Mouse (Mus musculus) cerebellum, adult 9-10 months (tissue): ENCODE data around the gene Prop1.

Experiments used
- DNase-seq: peaks from one replicate; pipeline ENCODE4 v3.0.0; 2022

The Prop1 gene

DNA sequence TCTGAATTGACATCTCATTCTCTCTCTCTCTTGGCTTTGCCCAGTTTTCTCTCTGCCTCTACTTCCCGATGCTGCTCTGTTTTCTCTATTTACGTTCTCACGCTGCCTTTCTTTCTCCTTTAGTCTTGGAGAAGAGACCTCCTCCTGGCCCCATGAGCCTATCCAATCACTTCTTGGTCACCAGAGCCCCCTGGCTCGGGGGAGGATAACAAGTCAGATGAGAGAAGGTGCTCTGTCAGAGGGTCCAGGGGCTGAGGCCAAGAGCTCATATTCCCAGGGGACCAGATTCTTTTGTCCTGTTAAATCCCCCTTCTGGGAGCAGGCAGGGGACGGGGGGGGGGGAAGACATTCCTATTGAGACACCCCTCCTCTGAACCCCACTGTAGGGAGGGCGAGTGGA is at the start of gene Prop1:
Gene Prop1, minus strand, starts transcription at position 101 of the 400 bp plus-strand sequence.
- DNase-seq: no peak

DNA sequence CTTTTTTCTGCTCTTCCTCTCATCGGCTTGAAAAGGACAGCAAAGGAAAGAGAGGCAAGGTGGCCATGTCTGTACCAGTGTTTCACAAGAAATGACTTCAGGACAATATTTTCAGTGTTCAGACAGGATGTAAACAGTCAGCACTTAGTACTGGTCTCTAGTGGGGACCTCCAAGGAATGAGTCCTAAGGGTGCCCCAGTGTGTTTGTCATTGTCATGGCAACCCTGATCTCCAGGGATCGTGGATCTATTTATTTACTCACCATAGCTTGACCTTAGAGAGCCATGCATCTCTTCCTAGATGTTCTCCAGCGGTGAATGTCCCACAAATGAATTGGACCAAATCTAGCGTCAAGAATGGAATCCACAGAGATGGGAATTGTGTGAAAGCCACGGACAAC is 49.7 kb upstream of the Prop1 start, which contains the start of gene Olfr51:
Gene Olfr51, plus strand, starts transcription at position 301 of the 400 bp plus-strand sequence.
- DNase-seq: no peak

DNA sequence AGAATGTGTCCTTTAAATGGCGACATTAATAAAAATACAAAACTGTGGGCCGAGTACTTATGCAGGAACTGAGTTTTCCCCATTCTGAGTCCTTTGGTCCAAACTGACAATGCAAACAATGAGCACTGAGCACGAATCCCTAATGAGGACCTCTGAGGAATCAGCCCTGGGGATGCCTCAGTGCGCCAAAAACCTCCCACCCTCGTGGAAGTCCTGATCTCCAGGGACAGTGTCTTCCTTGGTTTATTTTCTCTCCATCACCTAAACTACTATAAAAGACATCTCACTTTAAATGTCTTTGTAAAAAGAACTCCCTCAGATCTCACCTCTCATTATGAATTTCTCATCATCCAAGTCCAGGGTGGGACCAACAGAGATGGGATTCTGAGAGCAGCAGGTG is 28.1 kb upstream of the Prop1 start, which contains the start of gene Olfr1377:
Gene Olfr1377, plus strand, starts transcription at position 301 of the 400 bp plus-strand sequence.
- no peak for DNase-seq

DNA sequence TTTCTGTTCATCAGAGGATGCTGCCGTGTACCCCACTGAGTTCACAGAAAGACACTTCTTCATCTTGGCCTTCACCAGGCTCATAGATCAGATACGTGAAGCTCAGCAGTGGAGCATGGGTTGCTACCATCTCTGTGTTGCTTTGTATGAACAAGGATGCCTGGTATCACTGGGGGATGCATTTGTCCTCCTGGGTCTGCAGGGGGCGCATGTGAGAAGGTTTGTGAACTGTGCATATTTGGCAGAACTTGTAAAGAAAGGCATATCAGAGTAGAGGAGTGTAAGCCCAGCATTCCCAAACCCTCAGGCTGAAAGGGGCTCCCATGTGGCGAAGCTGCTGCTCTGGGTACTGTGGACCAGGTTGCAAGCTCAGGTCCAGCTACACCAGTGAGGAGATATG is 23.7 kb upstream of the Prop1 start:
- no peak for DNase-seq

DNA sequence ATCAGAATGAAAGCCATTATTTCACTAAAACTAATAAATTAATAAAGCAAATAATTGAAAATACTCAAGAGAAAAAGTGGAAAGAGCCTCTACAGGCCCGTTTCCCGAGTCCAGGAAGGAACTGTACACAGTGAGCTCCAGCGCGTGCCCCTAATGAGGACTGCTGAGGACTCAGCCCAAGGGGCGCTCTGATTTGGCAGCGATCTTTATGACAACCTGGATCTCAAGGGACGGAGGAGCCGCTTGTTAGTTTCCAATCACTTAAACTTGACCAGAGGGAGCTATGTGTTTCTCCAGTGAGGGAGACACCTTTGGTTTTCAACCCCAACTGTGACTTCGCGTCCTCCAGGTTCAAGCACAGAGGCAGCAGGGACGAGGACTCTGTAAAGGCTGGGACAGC is 12.7 kb upstream of the Prop1 start, which contains the start of gene Olfr1378:
Gene Olfr1378, plus strand, starts transcription at position 301 of the 400 bp plus-strand sequence.
- no peak for DNase-seq

DNA sequence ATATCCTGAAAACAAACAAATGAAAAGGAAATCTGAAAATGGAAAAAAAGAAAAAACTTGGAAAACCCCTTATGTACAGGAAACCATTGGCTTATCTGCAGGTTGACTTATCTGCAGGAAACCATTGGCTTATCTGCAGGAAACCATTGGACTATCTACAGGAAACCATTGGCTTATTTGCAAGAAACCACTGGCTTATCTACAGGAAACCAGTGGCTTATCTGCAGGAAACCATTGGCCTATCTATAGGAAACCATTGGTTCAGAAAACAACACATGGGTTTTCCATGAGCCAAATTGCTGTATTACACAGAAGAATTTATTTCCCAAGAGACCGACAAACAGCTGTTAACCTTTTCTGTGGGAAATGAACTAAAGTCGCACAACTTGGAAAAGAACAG is 11.3 kb upstream of the Prop1 start:
- DNase-seq: no peak

DNA sequence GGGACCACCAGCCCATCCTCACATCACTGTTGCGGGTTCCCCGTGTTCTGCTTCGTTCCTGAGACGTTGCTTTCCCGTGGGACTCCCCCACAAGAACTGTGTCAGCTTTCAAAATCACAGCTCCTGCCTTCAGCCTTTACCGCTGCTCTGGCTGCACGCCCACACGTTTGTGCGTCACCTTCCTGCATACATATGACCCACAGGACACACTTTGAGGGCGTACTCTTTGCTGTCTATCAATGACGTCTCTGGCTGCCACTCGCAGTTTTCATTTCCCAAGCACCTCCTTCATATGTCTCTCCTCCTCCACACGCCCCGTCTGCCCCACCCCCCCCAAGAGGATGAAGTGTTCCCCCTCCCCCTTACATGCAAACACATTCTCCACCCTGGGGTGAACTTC is 1.3 kb downstream of the Prop1 start:
- no peak for DNase-seq

DNA sequence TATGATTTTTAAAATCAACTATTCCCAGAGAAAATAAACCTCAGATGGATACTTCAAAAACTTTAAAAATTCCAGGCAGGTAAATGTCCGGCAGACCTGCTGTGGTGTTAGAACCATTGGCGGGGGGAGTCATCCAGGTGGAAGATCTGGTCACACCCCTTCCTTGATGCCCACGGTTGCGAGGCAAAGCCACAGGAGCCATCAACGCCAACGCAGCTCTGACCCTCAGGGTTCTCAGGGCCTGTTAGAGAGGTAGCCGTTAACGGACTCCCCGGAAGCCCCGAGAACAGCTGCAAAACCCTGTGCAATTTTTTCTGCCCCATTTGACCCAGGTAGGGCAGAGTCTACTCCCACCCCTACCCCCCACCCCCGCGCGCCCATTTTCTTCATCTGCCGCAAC is 10.1 kb downstream of the Prop1 start, which contains the start of gene 4933414I15Rik:
Gene 4933414I15Rik, minus strand, starts transcription at position 260 of the 400 bp plus-strand sequence.
- DNase-seq: no peak

DNA sequence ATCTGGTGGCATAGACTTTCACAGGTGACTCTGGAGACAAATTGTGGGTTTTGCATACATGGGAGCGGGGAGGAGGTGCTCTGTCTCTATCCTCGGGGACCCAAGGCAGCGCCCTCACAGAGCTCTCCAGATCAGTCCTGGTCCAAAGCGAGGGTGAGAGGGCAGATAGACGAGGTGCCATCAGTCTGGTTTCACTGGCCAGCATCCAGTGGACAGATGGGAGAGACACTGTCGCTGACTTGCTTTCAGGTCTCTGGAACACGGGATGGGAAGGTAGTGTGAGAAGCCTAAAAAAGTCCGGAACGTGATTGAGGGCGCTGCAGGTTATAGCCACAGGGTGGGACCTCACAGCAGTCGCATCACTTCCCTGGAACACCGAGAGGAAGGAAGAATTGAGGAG is 11.2 kb downstream of the Prop1 start:
- no peak for DNase-seq

DNA sequence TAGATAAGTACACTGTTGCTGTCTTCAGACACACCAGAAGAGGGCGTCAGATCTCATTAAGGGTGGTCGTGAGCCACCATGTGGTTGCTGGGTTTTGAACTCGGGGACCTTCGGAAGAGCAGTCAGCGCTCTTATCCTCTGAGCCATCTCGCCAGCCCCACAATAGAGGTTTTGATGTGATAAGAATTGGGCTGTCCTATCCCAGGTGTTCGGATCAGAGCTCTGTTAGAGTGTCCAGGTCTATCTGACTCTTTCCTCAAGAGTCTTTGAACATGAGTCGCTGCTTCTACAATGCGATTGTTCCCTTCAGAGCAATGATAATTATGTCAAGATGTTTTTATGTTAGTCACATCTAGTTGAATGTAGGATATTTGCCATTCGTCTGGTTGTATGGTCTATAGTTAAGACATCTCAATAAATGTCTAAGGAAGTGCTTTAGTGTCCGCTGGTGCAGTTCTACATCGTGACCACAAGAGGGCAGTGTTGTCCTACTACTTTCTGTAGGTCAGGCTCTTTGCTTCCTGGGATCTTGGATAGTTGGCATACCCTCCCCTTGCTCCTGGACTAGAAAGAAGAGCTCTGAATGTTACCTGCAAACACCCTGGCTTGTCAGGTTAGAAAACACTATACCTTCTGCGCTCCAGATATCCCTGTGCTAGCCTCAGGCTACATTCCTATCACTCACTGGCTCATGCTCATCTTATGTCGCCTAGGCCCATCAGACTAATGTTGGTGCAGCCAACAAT is 13.8 kb downstream of the Prop1 start:
- peak; percentile 53 for DNase-seq

DNA sequence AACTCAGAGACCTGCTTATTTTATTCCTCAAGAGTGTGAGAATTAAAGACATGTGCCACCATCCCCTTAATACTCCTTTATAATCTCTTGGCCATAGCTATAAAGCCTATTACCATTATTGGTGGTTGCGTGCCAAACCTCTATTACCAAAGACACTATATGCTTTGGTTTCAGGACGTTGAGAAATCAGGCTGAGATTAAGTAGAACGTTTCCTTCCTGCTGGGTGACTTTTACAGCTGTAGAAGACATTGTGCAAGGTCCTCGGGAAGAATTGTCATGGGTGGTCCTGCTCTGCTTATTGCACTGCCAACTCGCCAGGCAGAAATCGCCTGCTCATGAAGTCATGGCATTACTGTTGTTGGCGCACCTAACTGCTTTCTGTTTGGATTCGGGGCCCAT is 15.1 kb downstream of the Prop1 start:
- no peak for DNase-seq

DNA sequence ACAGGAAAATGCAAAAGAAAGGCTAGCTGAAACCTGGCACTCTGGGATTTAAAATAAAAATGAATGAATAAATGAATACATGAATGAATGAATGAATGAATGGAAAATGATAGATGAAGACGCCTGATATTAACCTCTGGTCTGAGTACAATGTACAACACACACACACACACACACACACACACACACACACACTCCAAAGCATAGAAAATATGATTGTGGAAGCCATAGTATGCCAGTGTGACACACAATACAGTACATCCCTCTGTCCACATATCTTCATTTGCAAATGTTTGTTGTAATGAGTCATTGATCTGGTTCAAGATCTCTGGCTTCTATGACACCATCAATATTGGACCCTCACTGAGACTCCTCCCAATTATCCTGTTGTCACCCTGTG is 21.5 kb downstream of the Prop1 start:
- DNase-seq: no peak

DNA sequence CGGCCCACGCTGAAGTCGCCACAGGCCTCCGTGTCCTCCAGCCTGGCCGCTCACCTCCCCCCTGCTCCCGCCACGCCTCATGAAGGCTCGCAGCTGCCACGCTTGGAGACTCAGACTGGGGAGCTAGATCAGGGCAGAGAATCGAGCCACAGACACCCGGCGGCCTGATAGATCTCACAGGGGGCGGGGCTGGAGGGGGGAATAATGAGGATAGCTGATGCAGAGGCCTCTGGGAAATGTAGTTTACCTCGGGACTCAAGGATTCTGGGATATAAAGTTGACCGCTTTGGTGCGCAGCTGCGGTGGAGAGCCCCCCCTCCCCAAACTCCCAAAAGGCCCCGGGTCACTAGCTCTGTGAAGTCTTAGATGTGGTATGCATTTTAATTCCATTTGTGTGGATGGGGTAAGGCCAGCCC is 22.1 kb downstream of the Prop1 start, which contains the start of gene Zfp354b:
Gene Zfp354b, minus strand, starts transcription at position 183 of the 416 bp plus-strand sequence.
- DNase-seq: peak; percentile 94

DNA sequence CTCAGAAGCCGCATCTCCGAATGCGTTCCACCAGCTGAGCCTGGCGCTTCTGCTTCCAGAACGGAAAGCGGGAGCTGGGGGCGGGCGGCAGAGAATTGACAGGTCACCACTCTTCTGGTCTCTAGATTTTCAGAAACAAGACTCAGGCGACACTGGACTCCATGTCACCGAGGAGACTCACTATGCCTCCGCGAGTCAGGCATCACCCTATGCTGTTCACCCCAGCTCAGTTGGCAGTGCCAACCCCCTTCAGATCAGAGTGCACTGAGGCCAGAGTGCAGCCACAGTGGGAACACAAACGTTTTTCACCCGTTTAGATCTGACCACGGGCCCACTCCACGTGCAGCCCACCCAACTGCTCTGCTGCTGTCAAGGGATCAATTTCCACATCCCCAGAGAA is 22.5 kb downstream of the Prop1 start:
- no peak for DNase-seq

DNA sequence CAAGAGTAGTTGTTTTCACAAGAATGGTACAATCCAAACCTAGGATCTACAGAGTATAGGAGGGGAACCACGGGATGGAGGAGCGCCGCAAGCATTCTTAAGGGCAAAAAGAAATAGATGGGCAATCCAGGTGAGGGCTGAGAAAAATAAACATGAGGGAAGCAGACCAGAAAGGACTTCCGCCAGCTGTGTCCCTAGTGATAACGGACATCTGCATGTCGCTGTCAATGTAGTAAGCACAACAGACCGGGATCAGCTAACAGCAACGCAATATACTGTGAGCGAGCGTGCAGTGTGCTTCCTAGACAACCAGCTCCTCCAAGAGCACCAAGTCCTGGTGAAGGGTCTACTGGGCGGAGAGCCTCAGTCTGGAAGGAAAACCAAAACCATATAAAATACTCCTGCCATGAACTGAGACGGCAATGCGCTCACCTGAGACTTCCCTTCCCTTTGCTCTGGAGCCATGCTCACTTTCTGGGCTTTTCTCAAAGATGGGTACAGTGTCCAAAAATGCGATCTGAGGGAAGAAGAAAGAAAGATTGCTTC is 23.0 kb downstream of the Prop1 start:
- DNase-seq: no peak

DNA sequence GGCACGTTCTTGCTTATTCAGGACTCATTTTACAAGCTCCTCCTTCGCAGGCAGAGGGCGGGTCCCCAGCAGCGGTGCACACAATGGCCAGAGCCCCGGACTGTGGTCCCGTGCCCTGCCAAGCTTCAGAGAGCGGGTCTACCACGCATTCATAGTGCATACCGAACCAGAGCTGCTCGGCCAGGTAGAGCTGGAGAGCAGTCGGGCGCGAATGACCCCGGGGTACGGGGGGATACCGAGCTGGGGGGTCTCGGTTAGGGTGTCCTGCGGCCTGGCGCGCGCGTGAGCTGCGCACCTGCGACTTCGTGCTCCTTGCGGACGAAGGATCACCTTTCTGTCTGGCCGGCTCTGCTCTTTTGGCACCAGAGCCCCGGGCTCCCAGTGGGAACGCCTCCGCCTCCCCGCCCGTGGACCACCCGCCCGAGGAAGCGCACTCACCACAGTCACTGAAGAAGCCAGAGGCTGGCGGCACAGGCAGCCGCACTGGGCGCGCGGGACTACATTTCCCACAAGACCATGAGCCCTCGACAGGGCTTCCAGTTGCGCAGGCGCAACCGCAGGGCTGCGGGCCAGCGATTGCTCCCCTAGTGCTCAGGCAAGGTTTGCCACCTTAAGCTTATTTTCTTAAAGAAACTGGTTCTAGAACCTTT is 37.8 kb downstream of the Prop1 start, which contains the start of gene Zfp2:
Gene Zfp2, minus strand, starts transcription at position 495 of the 650 bp plus-strand sequence.
- DNase-seq: peak; percentile 93

DNA sequence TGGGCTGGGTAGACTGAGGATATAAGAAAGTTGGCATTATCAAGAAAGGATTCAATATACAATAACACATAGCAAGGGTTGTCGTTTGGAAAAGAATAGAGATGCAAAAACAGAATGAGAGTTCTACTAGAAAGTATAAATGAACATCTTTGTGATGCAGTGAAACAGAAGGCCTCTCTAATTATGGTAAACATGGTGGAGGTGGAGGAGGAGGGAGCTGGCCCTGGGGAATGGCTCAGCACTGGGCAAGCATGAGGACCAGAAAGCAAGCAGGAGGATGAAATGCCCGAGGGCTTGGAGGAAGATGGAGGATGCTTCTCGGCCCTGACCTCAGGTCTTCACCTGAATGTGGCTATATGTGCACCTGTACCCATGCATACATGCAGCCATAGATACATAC is 39.1 kb downstream of the Prop1 start:
- no peak for DNase-seq

DNA sequence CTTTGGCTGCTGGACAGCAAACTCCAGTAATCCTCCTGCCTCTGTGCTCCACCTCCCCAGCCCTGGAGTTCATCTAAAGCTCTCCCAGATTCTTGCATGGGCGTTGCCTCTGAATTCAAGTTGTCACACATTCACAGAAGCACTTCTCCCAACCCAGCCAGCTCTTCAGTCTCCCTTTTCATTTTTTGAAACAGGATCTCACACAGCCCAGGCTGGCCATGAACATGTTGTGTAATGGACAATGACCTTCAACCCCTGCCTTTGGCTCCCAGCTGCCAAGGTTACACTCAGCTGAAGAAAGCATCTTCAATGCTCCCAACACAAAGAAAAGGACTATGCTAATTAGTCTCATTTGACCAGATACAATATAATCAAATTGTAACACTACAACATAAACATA is 40.3 kb downstream of the Prop1 start:
- DNase-seq: no peak

DNA sequence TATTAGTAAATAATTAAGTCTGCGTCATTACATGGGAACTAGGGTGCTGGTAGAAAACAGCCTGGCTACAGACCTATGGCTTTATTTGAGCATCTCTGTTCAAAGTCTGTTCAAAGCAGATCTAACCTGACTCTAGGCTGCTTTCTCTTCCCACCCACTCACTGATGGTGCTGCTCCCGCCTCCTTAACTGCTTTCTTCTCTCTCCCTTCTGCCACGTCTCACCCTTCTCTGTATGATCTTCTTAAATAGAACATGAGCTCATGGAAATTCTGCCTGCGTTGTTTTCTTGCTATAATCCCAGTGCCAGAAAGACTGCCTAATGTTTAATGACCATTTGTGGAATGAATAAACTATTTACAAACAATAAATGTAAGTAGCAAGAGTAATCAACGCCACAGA is 45.4 kb downstream of the Prop1 start:
- DNase-seq: no peak
